Mouse (Mus musculus) spleen, adult 2 months (tissue): ENCODE data around the gene Rundc3b. TPM values are rescaled to one million over a fixed set of nuclear protein-coding genes. Genes with fewer than 3 reads are reported as not detected.
A peak's percentile ranks its signal among the peaks of the same experiment; 100 is the strongest.

Experiments used
- DNase-seq, 2 experiments: peaks; one replicate each; pipeline versions ENCODE4 v3.0.0 to v3.0.0-alpha.2; 2012 to 2021; ENCODE audit warnings: low spot score in 2 of 2, low read depth in 1 of 2
- H3K27ac ChIP-seq: fragments of 200-500 bp; 2 replicates; pipeline ENCODE4 v1.5.1; 2012; ENCODE audit warnings: low read length, inconsistent platforms; ENCODE audit not compliant: insufficient read depth
- H3K27me3 ChIP-seq: fragments of 200-500 bp; 2 replicates; pipeline ENCODE4 v1.6.1; 2012; ENCODE audit warnings: mild to moderate bottlenecking, moderate library complexity, low read length, inconsistent platforms; ENCODE audit not compliant: control insufficient read depth, insufficient read depth
- H3K36me3 ChIP-seq: fragments of 200-500 bp; 2 replicates; pipeline ENCODE4 v1.6.1; 2012; ENCODE audit warnings: mild to moderate bottlenecking, low read length, inconsistent platforms; ENCODE audit not compliant: control insufficient read depth, insufficient read depth
- H3K4me1 ChIP-seq: fragments of 200-500 bp; 2 replicates; pipeline ENCODE4 v1.6.1; 2011; ENCODE audit warnings: inconsistent platforms; ENCODE audit not compliant: control insufficient read depth, insufficient read depth, insufficient read length
- H3K4me3 ChIP-seq: fragments of 200-500 bp; 2 replicates; pipeline ENCODE4 v1.5.1; 2011; ENCODE audit warnings: mild to moderate bottlenecking, inconsistent platforms; ENCODE audit not compliant: insufficient read depth, insufficient read length; ENCODE audit errors: extremely low read depth
- CTCF ChIP-seq: fragments of 200-500 bp; IDR thresholded peaks from 2 replicates; pipeline ENCODE4 v1.5.1; 2011; ENCODE audit warnings: mild to moderate bottlenecking, inconsistent platforms; ENCODE audit not compliant: insufficient read depth, insufficient read length, insufficient replicate concordance; ENCODE audit errors: extremely low read depth
- POLR2A ChIP-seq: fragments of 200-500 bp; IDR thresholded peaks from 2 replicates; pipeline ENCODE4 v1.6.1; 2011; ENCODE audit warnings: low read depth, low read length, inconsistent platforms
- WGBS: fragments of 180-500 bp; shearing (Covaris S2); methylation state at CpG from one replicate; pipeline ENCODE4 v1.1.7; 2018; 5-methylcytosine and 5-hydroxymethylcytosine counted together
- polyA plus RNA-seq: library from polyadenylated mRNA; depleted of rRNA; stranded (reverse); fragments of >200 nt; gene quantifications from 2 replicates; pipeline ENCODE4 v1.2.3, GENCODE M21; 2012; rRNA removed

Rundc3b gene
- polyA plus RNA-seq, result 0.46 and 0.75 TPM in 2 replicates

DNA sequence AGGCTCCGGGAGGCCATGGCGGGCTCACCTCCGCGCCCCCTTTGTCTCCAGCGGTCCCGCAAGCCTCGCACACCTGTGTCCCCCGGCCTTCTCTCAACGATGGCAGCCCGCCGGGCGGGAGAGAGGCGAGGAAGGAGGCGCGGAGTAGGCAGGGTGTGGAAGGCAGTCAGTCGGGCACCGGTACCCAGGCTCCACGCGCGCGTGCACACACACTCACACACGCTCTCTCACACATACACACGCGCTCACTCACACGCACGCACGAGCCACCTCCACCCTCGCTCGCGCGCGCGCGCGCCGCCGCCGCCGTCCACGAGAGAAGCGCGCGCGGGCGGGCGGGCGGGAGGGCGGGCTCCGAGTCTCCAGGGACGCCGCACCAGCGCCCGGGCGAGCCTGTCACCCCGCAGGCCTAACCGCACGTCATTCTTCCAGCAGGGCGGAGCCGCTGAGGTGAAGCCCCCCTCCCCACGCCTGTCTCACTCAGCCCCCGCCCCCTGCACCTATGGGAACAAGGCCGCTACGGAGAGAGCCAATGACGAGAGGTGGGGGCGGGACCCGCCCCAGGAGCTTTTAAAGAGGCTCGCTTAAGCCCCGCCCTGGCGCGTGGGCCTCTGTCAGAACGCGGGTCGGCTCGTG, at the start of gene Rundc3b:
Gene Rundc3b (minus strand): TSS at position 357 of the 636 bp plus-strand sequence.
- Histone ChIP-seq H3K27me3 (peaks cover 3% of the 10 kb centered on the region; the same call in 1 of the 2 replicates), H3K36me3 (no peaks in the 10 kb centered on the region), H3K4me1 (no peaks in the 10 kb centered on the region), H3K4me3 (peak within 1 kb of the TSS; percentile 92), H3K27ac (peak within 1 kb of the TSS; percentile 55)
- TF ChIP-seq POLR2A (no peak), CTCF (no peak)
- DNase-seq, result peak; percentile 79 to 82
- WGBS, result under 1% methylated on average over 58 of the region's 74 CpGs

DNA sequence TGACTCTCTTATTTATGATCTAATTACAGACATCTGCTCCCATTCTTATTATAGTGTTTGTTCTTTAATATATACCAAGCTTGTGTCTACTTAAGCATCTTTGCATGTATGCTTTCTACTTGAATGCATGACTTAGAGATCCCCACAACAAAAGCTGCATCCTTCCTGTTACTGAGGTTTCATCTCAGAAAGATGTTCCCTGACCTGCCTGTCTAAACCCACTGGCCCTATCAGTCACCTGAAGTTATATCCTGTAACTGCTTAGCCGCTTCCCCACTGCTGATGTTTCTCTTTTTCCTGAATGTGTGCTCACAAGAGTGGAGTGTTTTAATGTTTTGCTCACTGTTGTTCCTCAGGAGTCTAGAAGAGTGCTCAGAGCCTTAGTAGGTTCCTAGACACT, 46.9 kb upstream of the Rundc3b start:
- DNase-seq, result no peak
- H3K27me3 ChIP-seq, result no peaks in the 10 kb centered on the region
- H3K4me1 ChIP-seq, result peaks cover 4% of the 10 kb centered on the region; the same call in 1 of the 2 replicates
- TF ChIP-seq POLR2A (no peak), CTCF (no peak)
- H3K36me3 ChIP-seq, result no peaks in the 10 kb centered on the region
- WGBS, result 60% methylated on average over 1 of the region's 1 CpGs
- H3K4me3 ChIP-seq, result no peak overlapping the region
- H3K27ac ChIP-seq, result no peak overlapping the region; the same call in 1 of the 2 replicates

DNA sequence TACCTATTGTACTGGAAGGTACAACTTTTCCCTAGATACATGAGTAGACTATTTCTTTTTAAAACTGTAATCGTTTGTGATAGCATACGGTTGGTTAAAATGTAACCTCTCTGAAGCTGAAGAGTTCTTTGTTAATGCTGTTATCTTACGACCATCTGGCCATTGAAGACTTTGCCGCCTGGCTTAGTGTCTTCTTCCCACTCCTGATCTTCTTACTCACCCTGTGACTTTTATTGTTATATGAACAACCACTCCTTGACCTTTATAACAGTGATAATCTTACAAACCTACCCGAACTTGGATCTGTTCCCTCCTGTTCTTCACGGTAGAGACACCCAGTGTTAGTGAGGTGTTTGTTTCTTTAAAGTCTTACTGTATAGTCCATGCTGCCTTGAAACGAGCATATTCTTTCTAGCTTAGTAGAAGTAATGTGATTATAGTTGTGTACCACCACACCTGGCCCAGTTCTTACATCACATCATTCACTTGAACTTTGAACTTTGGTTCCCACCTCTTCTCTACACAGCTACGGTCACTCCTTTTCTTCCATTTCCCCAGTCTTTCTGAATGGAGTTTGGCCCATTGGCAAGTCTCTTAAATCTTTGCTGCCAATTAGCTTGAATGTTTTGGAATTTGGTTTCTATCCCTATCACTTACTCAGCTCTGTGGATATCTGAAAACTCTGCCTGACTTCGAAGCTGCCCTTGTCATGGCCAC, 45.2 kb upstream of the Rundc3b start:
- Histone ChIP-seq H3K27ac (no peak overlapping the region), H3K4me1 (peaks cover 4% of the 10 kb centered on the region; the same call in 1 of the 2 replicates), H3K36me3 (no peaks in the 10 kb centered on the region), H3K27me3 (no peaks in the 10 kb centered on the region), H3K4me3 (no peak overlapping the region)
- 86% methylated on average over 9 of the region's 9 CpGs for whole genome bisulfite sequencing
- TF ChIP-seq CTCF, result no peak
- no peak for TF ChIP-seq POLR2A
- no peak for DNase-seq

DNA sequence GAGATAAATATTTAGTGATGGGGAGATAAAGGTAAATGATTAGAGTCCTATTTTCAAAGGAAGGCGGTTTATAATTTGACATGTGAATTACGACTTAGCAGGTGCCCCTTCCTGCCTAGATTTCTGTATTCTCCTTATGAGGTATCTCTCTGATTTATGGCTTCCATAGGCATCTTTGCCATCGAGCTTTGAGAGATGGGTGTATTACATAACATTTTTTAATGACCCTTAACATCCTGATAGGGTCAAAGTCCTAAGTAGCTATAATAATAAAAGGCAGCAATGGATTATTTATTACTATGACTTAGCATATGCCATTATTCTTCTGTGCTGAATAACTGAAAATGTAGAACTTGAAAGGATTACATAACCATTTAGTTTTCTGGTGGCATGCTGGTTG, 41.9 kb upstream of the Rundc3b start:
- H3K27me3 ChIP-seq, result no peaks in the 10 kb centered on the region
- TF ChIP-seq CTCF (no peak), POLR2A (no peak)
- DNase-seq, result no peak
- 49% methylated on average over 3 of the region's 3 CpGs for WGBS
- H3K27ac ChIP-seq, result no peak overlapping the region
- peaks cover 6% of the 10 kb centered on the region; the same call in 1 of the 2 replicates for H3K4me1 ChIP-seq
- no peak overlapping the region for H3K4me3 ChIP-seq
- H3K36me3 ChIP-seq, result no peaks in the 10 kb centered on the region

DNA sequence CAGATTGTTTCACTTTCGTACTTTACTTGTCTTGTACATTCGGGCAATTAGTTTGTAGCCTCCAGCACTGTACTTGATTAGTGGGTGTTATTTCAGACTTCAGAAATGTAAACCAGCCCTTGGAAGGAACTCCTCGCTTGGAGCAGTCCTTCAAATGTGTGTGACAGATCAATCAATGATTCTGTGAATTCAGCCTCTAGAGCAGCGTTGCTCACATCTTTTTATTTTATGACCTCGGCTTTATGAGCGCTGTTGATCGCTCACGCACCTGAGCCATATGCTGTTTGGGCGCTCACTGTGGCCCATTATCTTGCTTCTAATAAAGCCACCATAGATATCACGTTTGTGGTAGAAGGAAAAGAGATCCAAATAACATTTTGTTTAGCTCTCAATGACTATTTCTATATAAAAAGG, 38.0 kb upstream of the Rundc3b start:
- TF ChIP-seq CTCF (no peak), POLR2A (no peak)
- WGBS, result 64% methylated on average over 10 of the region's 10 CpGs
- no peak for DNase-seq
- H3K27me3 ChIP-seq, result no peaks in the 10 kb centered on the region
- H3K27ac ChIP-seq, result peak overlapping the region; percentile 21; the same call in 1 of the 2 replicates
- peak overlapping the region; percentile 61 for H3K4me3 ChIP-seq
- H3K36me3 ChIP-seq, result no peaks in the 10 kb centered on the region
- peaks cover 3% of the 10 kb centered on the region; the same call in 1 of the 2 replicates for H3K4me1 ChIP-seq

DNA sequence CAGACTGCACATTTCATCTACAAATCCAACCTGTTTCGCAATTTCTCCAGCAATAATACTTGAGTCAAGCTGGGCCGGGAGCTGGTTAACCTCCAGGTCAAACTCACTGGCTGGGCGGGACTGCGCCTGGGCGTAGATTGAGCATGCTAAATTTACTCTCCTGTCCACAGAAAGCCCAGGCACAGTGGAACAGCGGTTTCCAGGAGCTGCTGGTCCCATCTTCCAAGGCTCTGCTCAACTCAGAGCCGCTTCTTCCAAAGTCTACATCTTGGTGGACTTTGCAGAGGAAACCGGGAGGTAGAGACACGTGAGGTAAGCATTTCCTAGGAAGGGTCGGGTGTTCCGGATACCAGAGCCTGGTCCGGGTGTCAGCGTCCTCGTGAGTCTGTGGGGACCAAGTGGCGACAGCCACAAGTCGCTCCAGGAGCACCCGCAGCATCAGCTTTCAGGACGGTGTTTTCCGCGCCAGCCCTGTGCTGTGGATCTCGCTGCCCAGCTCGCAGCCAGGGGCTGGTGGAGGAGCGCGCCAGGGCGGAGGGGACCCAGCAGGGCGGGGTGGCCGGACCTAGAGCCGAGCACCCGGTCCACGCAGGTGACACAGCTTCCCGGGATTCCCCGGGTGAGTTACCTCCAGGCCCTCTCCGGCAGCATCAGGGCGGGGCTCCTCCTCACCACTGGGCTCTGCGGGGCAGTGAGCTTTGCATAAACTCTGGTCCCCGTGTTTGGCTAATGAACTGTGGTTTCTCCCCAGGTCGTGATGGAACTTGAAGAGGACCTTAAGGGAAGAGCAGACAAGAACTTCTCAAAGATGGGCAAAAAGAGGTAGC, 37.4 kb upstream of the Rundc3b start, which contains the start of gene Abcb1a:
Gene Abcb1a (plus strand): TSS at position 167 of the 827 bp plus-strand sequence.
- peak; percentile 32 to 36 for DNase-seq
- Histone ChIP-seq H3K36me3 (no peaks in the 10 kb centered on the region), H3K4me1 (peaks cover 3% of the 10 kb centered on the region; the same call in 1 of the 2 replicates), H3K4me3 (peak within 1 kb of the TSS; percentile 61), H3K27me3 (no peaks in the 10 kb centered on the region), H3K27ac (peak within 1 kb of the TSS; percentile 21; the same call in 1 of the 2 replicates)
- TF ChIP-seq CTCF (no peak), POLR2A (no peak)
- WGBS, result 8% methylated on average over 37 of the region's 37 CpGs
